Mouse (Mus musculus): ENCODE results near the gene Arpc2.

- TF ChIP-seq CTCF (IDR thresholded peaks at IDR 0.05; ENCODE audit: low read depth, low read length) (no peak), POLR2A (IDR thresholded peaks at IDR 0.05; ENCODE audit: insufficient read depth, low read length) (no peak), EP300 (IDR thresholded peaks at IDR 0.05; ENCODE audit: insufficient read depth, low read depth, low read length) (no peak)
Measured at GRCm38 (mm10) chr1:74219922-74220321, 16.0 kb upstream of the Arpc2 start.

All from ES-Bruce4 (cell line).